Mouse (Mus musculus) thymus, postnatal 4 days (tissue): ENCODE measurements around the gene Cdc25b.

ENCODE experiments used
- DNase-seq: peaks from one replicate; pipeline ENCODE4 v3.0.0; 2021

The Cdc25b gene

GRCm38 (mm10) chr2:131186771-131187601 lies at the start of gene Cdc25b, which contains the start of gene Spef1:
Gene Cdc25b, plus strand, starts transcription at chr2:131186949.
Gene Spef1, minus strand, starts transcription at chr2:131187282.
- peak; percentile 90 for DNase-seq

- no peak for DNase-seq
These were observed 48.5 kb upstream of the Cdc25b start for GRCm38 (mm10) chr2:131138296-131138695.

- DNase-seq, result no peak
These were observed 48.0 kb upstream of the Cdc25b start for GRCm38 (mm10) chr2:131138760-131139159.

- no peak for DNase-seq
These were observed 47.5 kb upstream of the Cdc25b start for GRCm38 (mm10) chr2:131139287-131139686.

- DNase-seq, result no peak
These were observed 46.7 kb upstream of the Cdc25b start for GRCm38 (mm10) chr2:131139886-131140532.

GRCm38 (mm10) chr2:131140533-131140905 lies 46.2 kb upstream of the Cdc25b start:
- DNase-seq, result no peak

GRCm38 (mm10) chr2:131141336-131141986 lies 45.3 kb upstream of the Cdc25b start:
- no peak for DNase-seq

- peak; percentile 88 for DNase-seq
These were observed 44.2 kb upstream of the Cdc25b start for GRCm38 (mm10) chr2:131142592-131142991.

- DNase-seq, result no peak
These were observed 43.6 kb upstream of the Cdc25b start for GRCm38 (mm10) chr2:131143007-131143780.

- DNase-seq, result peak; percentile 3
These were observed 41.6 kb upstream of the Cdc25b start for GRCm38 (mm10) chr2:131145121-131145520.

GRCm38 (mm10) chr2:131145536-131145935 lies 41.2 kb upstream of the Cdc25b start:
- DNase-seq, result no peak

GRCm38 (mm10) chr2:131146193-131147042 lies 40.3 kb upstream of the Cdc25b start:
- peak; percentile 2 for DNase-seq

GRCm38 (mm10) chr2:131147043-131147365 lies 39.7 kb upstream of the Cdc25b start:
- no peak for DNase-seq

GRCm38 (mm10) chr2:131148353-131149253 lies 38.1 kb upstream of the Cdc25b start:
- DNase-seq, result no peak

- no peak for DNase-seq
These were observed 37.5 kb upstream of the Cdc25b start for GRCm38 (mm10) chr2:131149254-131149578.

- no peak for DNase-seq
These were observed 34.5 kb upstream of the Cdc25b start for GRCm38 (mm10) chr2:131152166-131152730.

GRCm38 (mm10) chr2:131154036-131154435 lies 32.7 kb upstream of the Cdc25b start:
- DNase-seq, result no peak

GRCm38 (mm10) chr2:131156987-131157386 lies 29.8 kb upstream of the Cdc25b start:
- no peak for DNase-seq

GRCm38 (mm10) chr2:131159491-131159910 lies 27.2 kb upstream of the Cdc25b start:
- DNase-seq, result no peak

- peak; percentile 98 for DNase-seq
These were observed 26.7 kb upstream of the Cdc25b start, which contains the start of gene 1700037H04Rik for GRCm38 (mm10) chr2:131159938-131160581. Gene 1700037H04Rik, minus strand, starts transcription at chr2:131160081.
